Comparison of ENCODE assay signal across 16 mouse cellular contexts in genomic region chr4:85106416-85106815, GRCm38 (mm10).
"Had no signal": no experiment of that assay in that cellular context is flagged by ENCODE, and none has a peak within 500 bp of the region (broad histone marks: within the 10 kb centered on the region; RNA-seq: fewer than 3 reads in every experiment).

No protein-coding gene starts in this region.

- H3K36me3 ChIP-seq: neural tube, embryonic 13.5 days; neural tube, embryonic 15.5 days; stomach, embryonic 15.5 days had no signal

- H3K27me3 ChIP-seq: neural tube, embryonic 13.5 days; neural tube, embryonic 15.5 days; stomach, embryonic 15.5 days had no signal

- DNase-seq: retina, postnatal 1 day; right cerebral cortex, adult 18-20 months; right cerebral cortex, postnatal 14 days; right cerebral cortex, postnatal 25 days; right cerebral cortex, postnatal 4 days; spleen, adult 18-20 months; thymus, adult 18-20 months; thymus, adult 2 months; thymus, postnatal 14 days; thymus, postnatal 25 days; thymus, postnatal 36 days; thymus, postnatal 4 days had no signal

- H3K4me2 ChIP-seq: neural tube, embryonic 13.5 days; neural tube, embryonic 15.5 days; stomach, embryonic 15.5 days had no signal

- H3K9me3 ChIP-seq: neural tube, embryonic 13.5 days; neural tube, embryonic 15.5 days; stomach, embryonic 15.5 days had no signal

- H3K4me1 ChIP-seq: neural tube, embryonic 13.5 days; neural tube, embryonic 15.5 days; stomach, embryonic 15.5 days had no signal

- H3K4me3 ChIP-seq: neural tube, embryonic 13.5 days; neural tube, embryonic 15.5 days; stomach, embryonic 15.5 days had no signal

- H3K27ac ChIP-seq: neural tube, embryonic 13.5 days; neural tube, embryonic 15.5 days; stomach, embryonic 15.5 days; stomach, postnatal 0 days had no signal

- H3K9ac ChIP-seq: neural tube, embryonic 13.5 days; neural tube, embryonic 15.5 days; stomach, embryonic 15.5 days had no signal
